Mouse (Mus musculus): Measurements from ENCODE around the gene Sys1.

GRCm38 (mm10) chr2:164443051-164443437 lies 13.7 kb upstream of the Sys1 start:
- TF ChIP-seq CTCF (IDR thresholded peaks at IDR 0.05; ENCODE audit: borderline replicate concordance, insufficient read depth, low read depth, low read length) = no peak
- TF ChIP-seq POLR2A (IDR thresholded peaks at IDR 0.05; ENCODE audit: borderline replicate concordance, insufficient read depth, low read length) = peak; percentile 35; the same call in 1 of the 2 replicates

All from cerebellum, adult 2 months (tissue).